Mouse (Mus musculus): ENCODE results near the gene Mrps7. TPM values are rescaled to one million over a fixed set of nuclear protein-coding genes. Genes with fewer than 3 reads are reported as not detected.
A peak's percentile ranks its signal among the peaks of the same experiment; 100 is the strongest.
"Not testable (repeated sequence)": the region's sequence is repeated elsewhere in the genome, so short reads cannot be mapped to it uniquely, and the experiment has no call there.

Mrps7 gene
- total RNA-seq, 1 experiment from 2014 or later, result 87.7 TPM

GRCm38 (mm10) chr11:115628465-115629101, 24.9 kb downstream of the Mrps7 start:
- no peak for DNase-seq

GRCm38 (mm10) chr11:115629734-115630531, 26.2 kb downstream of the Mrps7 start:
- DNase-seq, result no peak

GRCm38 (mm10) chr11:115630532-115631504, 27.1 kb downstream of the Mrps7 start:
- DNase-seq, result no peak

- peak; percentile 67 for DNase-seq
Measured at GRCm38 (mm10) chr11:115631505-115631890, 27.8 kb downstream of the Mrps7 start.

GRCm38 (mm10) chr11:115632247-115632646, 28.5 kb downstream of the Mrps7 start:
- DNase-seq, result no peak

- no peak for DNase-seq
Measured at GRCm38 (mm10) chr11:115632862-115633261, 29.1 kb downstream of the Mrps7 start.

- no peak for DNase-seq
Measured at GRCm38 (mm10) chr11:115634109-115634508, 30.4 kb downstream of the Mrps7 start.

- DNase-seq, result no peak
Measured at GRCm38 (mm10) chr11:115635041-115635440, 31.3 kb downstream of the Mrps7 start.

GRCm38 (mm10) chr11:115635484-115635883, 31.8 kb downstream of the Mrps7 start:
- no peak for DNase-seq

GRCm38 (mm10) chr11:115636960-115637359, 33.2 kb downstream of the Mrps7 start:
- no peak for DNase-seq

- peak; percentile 47 for DNase-seq
Measured at GRCm38 (mm10) chr11:115638498-115639409, 35.0 kb downstream of the Mrps7 start.

GRCm38 (mm10) chr11:115639540-115639939, 35.8 kb downstream of the Mrps7 start:
- no peak for DNase-seq

- DNase-seq, result no peak
Measured at GRCm38 (mm10) chr11:115640311-115640828, 36.6 kb downstream of the Mrps7 start.

GRCm38 (mm10) chr11:115640978-115641663, 37.4 kb downstream of the Mrps7 start:
- no peak for DNase-seq

GRCm38 (mm10) chr11:115641664-115642036, 37.9 kb downstream of the Mrps7 start:
- DNase-seq, result no peak

- no peak for DNase-seq
Measured at GRCm38 (mm10) chr11:115642705-115643104, 39.0 kb downstream of the Mrps7 start.

GRCm38 (mm10) chr11:115643265-115643664, 39.5 kb downstream of the Mrps7 start:
- DNase-seq, result no peak

- no peak for DNase-seq
Measured at GRCm38 (mm10) chr11:115644308-115644707, 40.6 kb downstream of the Mrps7 start.

GRCm38 (mm10) chr11:115645498-115645897, 41.8 kb downstream of the Mrps7 start:
- DNase-seq, result not testable (repeated sequence)

GRCm38 (mm10) chr11:115646439-115646838, 42.7 kb downstream of the Mrps7 start:
- DNase-seq, result no peak

- peak; percentile 66 for DNase-seq
Measured at GRCm38 (mm10) chr11:115647459-115647858, 43.7 kb downstream of the Mrps7 start.

Data from adrenal gland, postnatal 14 days (tissue).